ENCODE assay signal across 8 mouse cellular contexts in genomic region chrX:112600511-112601305, GRCm38 (mm10). TPM values are rescaled to one million over a fixed set of nuclear protein-coding genes. Genes with fewer than 3 reads are reported as not detected.
DNase-seq lines count a peak whose midpoint lies in the region; ATAC-seq and TF ChIP-seq lines count a peak whose summit lies in the region.

Zfp711 (plus strand) TSS chrX:112600526.

- ATAC-seq in erythroblast, adult 5-6 weeks (replicated peaks; ENCODE audit: low FRiP score, poor library complexity, severe bottlenecking), result no peak
- ATAC-seq in embryonic facial prominence, embryonic 11.5 days (replicated peaks; ENCODE audit: insufficient number of reproducible peaks, low FRiP score, low TSS enrichment, low read depth), result peak; percentile 99
- ATAC-seq in heart, embryonic 14.5 days (ENCODE audit: insufficient number of reproducible peaks, insufficient read depth, low FRiP score, low read depth), result peak; percentile 96
- peak; percentile 95 for ATAC-seq in kidney, postnatal 0 days (replicated peaks; ENCODE audit: low FRiP score, low read depth)
- ATAC-seq in liver, embryonic 11.5 days (replicated peaks; ENCODE audit: low FRiP score), result peak; percentile 90
- ATAC-seq in neural tube, embryonic 12.5 days (ENCODE audit: low FRiP score, low read depth), result peak; percentile 98

- peak within 1 kb of the TSS; percentile 75 for H3K9ac ChIP-seq in embryonic facial prominence, embryonic 11.5 days (replicated peaks; ENCODE audit: low read length)
- peak within 1 kb of the TSS; percentile 78 for H3K9ac ChIP-seq in heart, embryonic 14.5 days (ENCODE audit: low read length)
- H3K9ac ChIP-seq in kidney, postnatal 0 days (ENCODE audit: low read depth, low read length), result peak within 1 kb of the TSS; percentile 60
- H3K9ac ChIP-seq in liver, embryonic 11.5 days (ENCODE audit: low read depth, low read length), result peak within 1 kb of the TSS; percentile 59
- H3K9ac ChIP-seq in neural tube, embryonic 12.5 days, result peak within 1 kb of the TSS; percentile 86

- no peak for TF ChIP-seq CTCF in kidney, postnatal 0 days (IDR thresholded peaks at IDR 0.05; ENCODE audit: low read depth)

- 16% methylated on average over 67 of the region's 79 CpGs for WGBS in embryonic facial prominence, embryonic 11.5 days
- 21% methylated on average over 57 of the region's 79 CpGs for WGBS in heart, embryonic 14.5 days
- WGBS in kidney, postnatal 0 days, result 27% methylated on average over 79 of the region's 79 CpGs
- WGBS in liver, embryonic 11.5 days, result 13% methylated on average over 62 of the region's 79 CpGs
- WGBS in neural tube, embryonic 12.5 days, result 16% methylated on average over 78 of the region's 79 CpGs

- peaks cover 13% of the 10 kb centered on the region for H3K9me3 ChIP-seq in erythroblast, embryonic 14.5 days (ENCODE audit: control insufficient read depth, low read length)
- no peaks in the 10 kb centered on the region for H3K9me3 ChIP-seq in embryonic facial prominence, embryonic 11.5 days (replicated peaks; ENCODE audit: control insufficient read depth, low read length)
- no peaks in the 10 kb centered on the region for H3K9me3 ChIP-seq in heart, embryonic 14.5 days (ENCODE audit: control insufficient read depth, low read length)
- H3K9me3 ChIP-seq in kidney, postnatal 0 days (replicated peaks; ENCODE audit: low read length), result no peaks in the 10 kb centered on the region
- no peaks in the 10 kb centered on the region for H3K9me3 ChIP-seq in liver, embryonic 11.5 days (ENCODE audit: control insufficient read depth, low read length)
- H3K9me3 ChIP-seq in neural tube, embryonic 12.5 days, result no peaks in the 10 kb centered on the region

- H3K4me3 ChIP-seq in erythroblast, embryonic 14.5 days (replicated peaks), result peak within 1 kb of the TSS; percentile 41
- H3K4me3 ChIP-seq in embryonic facial prominence, embryonic 11.5 days (ENCODE audit: low read depth, low read length), result peak within 1 kb of the TSS; percentile 64
- peak within 1 kb of the TSS; percentile 64 to 76 for H3K4me3 ChIP-seq in heart, embryonic 14.5 days (ENCODE audit: control insufficient read depth in 1 of 2, insufficient read depth in 1 of 2, low read depth in 1 of 2, low read length in 2 of 2)
- peak within 1 kb of the TSS; percentile 56 for H3K4me3 ChIP-seq in kidney, postnatal 0 days (replicated peaks; ENCODE audit: low read depth, low read length)
- H3K4me3 ChIP-seq in liver, embryonic 11.5 days (ENCODE audit: low read depth, low read length), result peak within 1 kb of the TSS; percentile 60
- H3K4me3 ChIP-seq in neural tube, embryonic 12.5 days, result peak within 1 kb of the TSS; percentile 60

- peak within 1 kb of the TSS; percentile 32 for H3K4me2 ChIP-seq in embryonic facial prominence, embryonic 11.5 days (ENCODE audit: low read depth, low read length)
- H3K4me2 ChIP-seq in heart, embryonic 14.5 days (ENCODE audit: low read length), result peak within 1 kb of the TSS; percentile 66
- H3K4me2 ChIP-seq in kidney, postnatal 0 days (ENCODE audit: low read length), result peak within 1 kb of the TSS; percentile 59
- H3K4me2 ChIP-seq in liver, embryonic 11.5 days, result peak within 1 kb of the TSS; percentile 64
- peak within 1 kb of the TSS; percentile 51 for H3K4me2 ChIP-seq in neural tube, embryonic 12.5 days (replicated peaks)

- DNase-seq in embryonic facial prominence, embryonic 11.5 days (ENCODE audit: low spot score), result peak; percentile 84
- peak; percentile 72 for DNase-seq in kidney, postnatal 0 days (ENCODE audit: low spot score)
- DNase-seq in liver, embryonic 11.5 days (ENCODE audit: low spot score), result peak; percentile 67
- peak; percentile 64 for DNase-seq in thymus, postnatal 14 days

- no peaks in the 10 kb centered on the region for H3K36me3 ChIP-seq in erythroblast, embryonic 14.5 days (ENCODE audit: control insufficient read depth)
- H3K36me3 ChIP-seq in embryonic facial prominence, embryonic 11.5 days (replicated peaks; ENCODE audit: control insufficient read depth, insufficient read depth, low read depth, low read length), result no peaks in the 10 kb centered on the region
- no peaks in the 10 kb centered on the region for H3K36me3 ChIP-seq in heart, embryonic 14.5 days (ENCODE audit: control insufficient read depth, insufficient read depth, low read length)
- H3K36me3 ChIP-seq in kidney, postnatal 0 days (ENCODE audit: insufficient read depth, low read length), result no peaks in the 10 kb centered on the region
- H3K36me3 ChIP-seq in liver, embryonic 11.5 days (ENCODE audit: control insufficient read depth, insufficient read depth, low read length), result no peaks in the 10 kb centered on the region
- H3K36me3 ChIP-seq in neural tube, embryonic 12.5 days, result no peaks in the 10 kb centered on the region

- H3K27me3 ChIP-seq in erythroblast, embryonic 14.5 days (ENCODE audit: control insufficient read depth), result peaks cover 25% of the 10 kb centered on the region
- H3K27me3 ChIP-seq in embryonic facial prominence, embryonic 11.5 days (ENCODE audit: control insufficient read depth, insufficient read depth, low read length), result no peaks in the 10 kb centered on the region
- no peaks in the 10 kb centered on the region for H3K27me3 ChIP-seq in heart, embryonic 14.5 days (ENCODE audit: control insufficient read depth, insufficient read depth, low read length)
- no peaks in the 10 kb centered on the region for H3K27me3 ChIP-seq in kidney, postnatal 0 days (ENCODE audit: insufficient read depth, low read length)
- 0 out of 2 replicates have a peak, but pooled peaks cover 4% of the 10 kb centered on the region for H3K27me3 ChIP-seq in liver, embryonic 11.5 days (replicated peaks; ENCODE audit: control insufficient read depth, insufficient read depth, low read length)
- no peaks in the 10 kb centered on the region for H3K27me3 ChIP-seq in neural tube, embryonic 12.5 days (replicated peaks)

- H3K4me1 ChIP-seq in erythroblast, embryonic 14.5 days (ENCODE audit: control insufficient read depth), result no peaks in the 10 kb centered on the region
- H3K4me1 ChIP-seq in embryonic facial prominence, embryonic 11.5 days (ENCODE audit: control insufficient read depth, insufficient read depth, low read length), result no peaks in the 10 kb centered on the region
- H3K4me1 ChIP-seq in heart, embryonic 14.5 days (ENCODE audit: control insufficient read depth in 2 of 2, insufficient read depth in 2 of 2, low read length in 2 of 2), result no peaks in the 10 kb centered on the region
- H3K4me1 ChIP-seq in kidney, postnatal 0 days (replicated peaks; ENCODE audit: insufficient read depth, low read length), result no peaks in the 10 kb centered on the region
- no peaks in the 10 kb centered on the region for H3K4me1 ChIP-seq in liver, embryonic 11.5 days (replicated peaks; ENCODE audit: control insufficient read depth, insufficient read depth, low read length)
- H3K4me1 ChIP-seq in neural tube, embryonic 12.5 days, result no peaks in the 10 kb centered on the region

- H3K27ac ChIP-seq in embryonic facial prominence, embryonic 11.5 days (replicated peaks; ENCODE audit: low read depth, low read length), result peak within 1 kb of the TSS; percentile 54
- H3K27ac ChIP-seq in heart, embryonic 14.5 days (replicated peaks in 1 of 2; ENCODE audit: control insufficient read depth in 1 of 2, insufficient read depth in 1 of 2, low read depth in 2 of 2, low read length in 2 of 2), result peak within 1 kb of the TSS; percentile 71 to 81
- H3K27ac ChIP-seq in kidney, postnatal 0 days, result peak within 1 kb of the TSS; percentile 36
- no peak within 1 kb of the TSS for H3K27ac ChIP-seq in liver, embryonic 11.5 days (ENCODE audit: low read depth, low read length)
- H3K27ac ChIP-seq in neural tube, embryonic 12.5 days, result peak within 1 kb of the TSS; percentile 51

RNA-seq across cellular contexts. Expression of gene Zfp711, which starts in this region (rescaled TPM):
- not detected in 2 replicates for polyA plus RNA-seq in erythroblast, embryonic 14.5 days (2012)
- total RNA-seq in erythroblast, adult 5-6 weeks (2015; ENCODE audit: low replicate concordance), result not detected in 2 replicates
- not detected in 2 replicates for total RNA-seq in erythroblast, adult 5-6 weeks (2017; ENCODE audit: low replicate concordance)
- 21.3 and 21.8 TPM in 2 replicates for polyA plus RNA-seq in embryonic facial prominence, embryonic 11.5 days (2014; fragmentation: Nextera tagmentation; extraction: Ambion mirVana)
- polyA plus RNA-seq in heart, embryonic 14.5 days (2014; fragmentation: Nextera tagmentation; extraction: Ambion mirVana), result 7.8 and 9.8 TPM in 2 replicates
- 4.6 and 5.6 TPM in 2 replicates for polyA plus RNA-seq in kidney, postnatal 0 days (2015; fragmentation: Nextera tagmentation; extraction: Ambion mirVana)
- polyA plus RNA-seq in liver, embryonic 11.5 days (2014; fragmentation: Nextera tagmentation; extraction: Ambion mirVana), result 6.0 and 6.8 TPM in 2 replicates
- polyA plus RNA-seq in neural tube, embryonic 12.5 days (2016; fragmentation: Nextera tagmentation; extraction: Ambion mirVana), result 32.6 and 34.3 TPM in 2 replicates
